Mouse (Mus musculus) bone marrow macrophage, adult 2 months (primary cell): ENCODE results near the gene Prdm11.

Source experiments
- CTCF ChIP-seq: IDR thresholded peaks from 2 replicates; pipeline ENCODE4 v1.5.1; 2012; ENCODE audit warnings: low read depth, mild to moderate bottlenecking, low read length, moderate library complexity
- POLR2A ChIP-seq: IDR thresholded peaks from 2 replicates; pipeline ENCODE4 v1.6.1; 2012; ENCODE audit warnings: mild to moderate bottlenecking, low read depth, low read length, borderline replicate concordance

GRCm38 (mm10) chr2:93085291-93086027 lies 39.5 kb upstream of the Prdm11 start:
- no peak for TF ChIP-seq CTCF
- TF ChIP-seq POLR2A = no peak
